Mouse (Mus musculus) kidney, embryonic 16.5 days (tissue): Measurements from ENCODE around the gene Cox8b. TPM values are rescaled to one million over a fixed set of nuclear protein-coding genes. Genes with fewer than 3 reads are reported as not detected.

Experiments used
- polyA plus RNA-seq: library from polyadenylated mRNA; unstranded; fragments of >200 nt; fragmentation: Nextera tagmentation; extraction: Ambion mirVana; gene quantifications from 2 replicates; pipeline ENCODE4 v1.2.1, GENCODE M21; 2015

Gene Cox8b
- polyA plus RNA-seq, 1 experiment from 2014 or later, result 2.6 TPM

Other genes starting within 250 kb of the Cox8b start
- not detected in 2 replicates for gene Olfr539, start 240.5 kb downstream of the Cox8b start, polyA plus RNA-seq
- not detected in 2 replicates for gene Olfr45, start 218.5 kb downstream of the Cox8b start, polyA plus RNA-seq
- gene Olfr541, start 203.2 kb downstream of the Cox8b start, polyA plus RNA-seq, result not detected in 2 replicates
- 1.4 and 1.8 TPM in 2 replicates for gene Cyp2e1, start 136.7 kb downstream of the Cox8b start, polyA plus RNA-seq
- 0.25 and 0.37 TPM in 2 replicates for gene Syce1, start 112.6 kb downstream of the Cox8b start, polyA plus RNA-seq
- 1.4 and 1.6 TPM in 2 replicates for gene Zfp941, start 78.3 kb downstream of the Cox8b start, polyA plus RNA-seq
- gene Urah, start 65.4 kb downstream of the Cox8b start, polyA plus RNA-seq, result 0.49 and 0.92 TPM in 2 replicates
- gene Scgb1c1, start 54.9 kb downstream of the Cox8b start, polyA plus RNA-seq, result not detected in 2 replicates
- gene Odf3, start 52.6 kb downstream of the Cox8b start, polyA plus RNA-seq, result 0.12 TPM in 1 of 2 replicates, not detected in the other
- not detected in 2 replicates for gene Gm45785, start 44.1 kb downstream of the Cox8b start, polyA plus RNA-seq
- gene Ric8a, start 43.5 kb downstream of the Cox8b start, polyA plus RNA-seq, result 69.7 and 73.6 TPM in 2 replicates
- gene Bet1l, start 42.9 kb downstream of the Cox8b start, polyA plus RNA-seq, result 41.7 and 42.1 TPM in 2 replicates
- gene Psmd13, start 18.5 kb downstream of the Cox8b start, polyA plus RNA-seq, result 242 and 246 TPM in 2 replicates
- 41.5 and 42.6 TPM in 2 replicates for gene Sirt3, start 18.1 kb downstream of the Cox8b start, polyA plus RNA-seq
- gene Nlrp6, start 20.5 kb upstream of the Cox8b start, polyA plus RNA-seq, result 1.9 and 2.2 TPM in 2 replicates
- gene Pgghg, start 40.9 kb upstream of the Cox8b start, polyA plus RNA-seq, result 25.3 and 26.6 TPM in 2 replicates
- 4.2 and 5.8 TPM in 2 replicates for gene Ifitm5, start 49.8 kb upstream of the Cox8b start, polyA plus RNA-seq
- 0.76 TPM in 1 of 2 replicates, not detected in the other for gene Gm45717, start 55.5 kb upstream of the Cox8b start, polyA plus RNA-seq
- 991 and 995 TPM in 2 replicates for gene Ifitm2, start 55.5 kb upstream of the Cox8b start, polyA plus RNA-seq
- 64.6 and 72.4 TPM in 2 replicates for gene Ifitm1, start 66.8 kb upstream of the Cox8b start, polyA plus RNA-seq
- 210 and 234 TPM in 2 replicates for gene Ifitm3, start 110.3 kb upstream of the Cox8b start, polyA plus RNA-seq
- gene Ifitm6, start 117.5 kb upstream of the Cox8b start, polyA plus RNA-seq, result 0.94 and 1.5 TPM in 2 replicates
- gene Gm17387, start 128.7 kb upstream of the Cox8b start, polyA plus RNA-seq, result not detected in 2 replicates
- gene B4galnt4, start 160.7 kb upstream of the Cox8b start, polyA plus RNA-seq, result 13.2 and 13.9 TPM in 2 replicates
- 9.2 and 10.5 TPM in 2 replicates for gene Pkp3, start 177.8 kb upstream of the Cox8b start, polyA plus RNA-seq
- 37.7 and 45.2 TPM in 2 replicates for gene Sigirr, start 200.1 kb upstream of the Cox8b start, polyA plus RNA-seq
- 8.0 and 8.6 TPM in 2 replicates for gene Ano9, start 217.4 kb upstream of the Cox8b start, polyA plus RNA-seq
- 85.5 and 86.7 TPM in 2 replicates for gene Ptdss2, start 221.9 kb upstream of the Cox8b start, polyA plus RNA-seq